Mouse (Mus musculus) liver, embryonic 11.5 days (tissue): Measurements from ENCODE around the gene Elp5. TPM values are rescaled to one million over a fixed set of nuclear protein-coding genes. Genes with fewer than 3 reads are reported as not detected.
"Not testable (repeated sequence)": the region's sequence is repeated elsewhere in the genome, so short reads cannot be mapped to it uniquely, and the experiment has no call there.

Source experiments
- ATAC-seq: fragments of 200-750 bp; cut with Nextera tagmentation; replicated peaks from 2 replicates; pipeline ENCODE4 v1.8.0; 2017; ENCODE audit warnings: moderate number of reproducible peaks, mild to moderate bottlenecking, moderate TSS enrichment, moderate library complexity; ENCODE audit not compliant: low FRiP score
- DNase-seq: peaks from one replicate; pipeline ENCODE4 v3.0.0-alpha.2; 2017; ENCODE audit warnings: low spot score
- H3K27ac ChIP-seq: fragments of 300-500 bp; sonication (generic); 2 replicates; pipeline ENCODE4 v1.5.1; 2014; ENCODE audit warnings: mild to moderate bottlenecking, low read depth, low read length, control low read depth
- H3K27me3 ChIP-seq: fragments of 300-500 bp; sonication (generic); replicated peaks from 2 replicates; pipeline ENCODE4 v1.6.1; 2014; ENCODE audit warnings: low read length, mixed read lengths; ENCODE audit not compliant: control insufficient read depth, insufficient read depth
- H3K36me3 ChIP-seq: fragments of 300-500 bp; sonication (generic); 2 replicates; pipeline ENCODE4 v1.6.1; 2014; ENCODE audit warnings: mild to moderate bottlenecking, low read length, moderate library complexity, mixed read lengths; ENCODE audit not compliant: control insufficient read depth, insufficient read depth
- H3K4me1 ChIP-seq: fragments of 300-500 bp; sonication (generic); replicated peaks from 2 replicates; pipeline ENCODE4 v1.6.1; 2014; ENCODE audit warnings: low read length, mixed read lengths; ENCODE audit not compliant: control insufficient read depth, insufficient read depth
- H3K4me2 ChIP-seq: fragments of 300-500 bp; sonication (generic); 2 replicates; pipeline ENCODE4 v1.6.1; 2014; ENCODE audit warnings: mild to moderate bottlenecking, control low read depth, moderate library complexity
- H3K4me3 ChIP-seq: fragments of 300-500 bp; sonication (generic); 2 replicates; pipeline ENCODE4 v1.5.1; 2014; ENCODE audit warnings: low read depth, low read length, control low read depth
- H3K9ac ChIP-seq: fragments of 300-500 bp; sonication (generic); 2 replicates; pipeline ENCODE4 v1.6.1; 2014; ENCODE audit warnings: low read depth, low read length, control low read depth
- H3K9me3 ChIP-seq: fragments of 300-500 bp; sonication (generic); 2 replicates; pipeline ENCODE4 v1.6.1; 2016; ENCODE audit warnings: low read length, inconsistent platforms, mixed read lengths; ENCODE audit not compliant: control insufficient read depth
- WGBS: fragments of 180-500 bp; shearing (Covaris S2); extraction: QIAGEN DNeasy Blood & Tissue Kit; methylation state at CpG from one replicate; pipeline ENCODE4 v1.1.7; 2014; 5-methylcytosine and 5-hydroxymethylcytosine counted together
- polyA plus RNA-seq: library from polyadenylated mRNA; unstranded; fragments of >200 nt; fragmentation: Nextera tagmentation; extraction: Ambion mirVana; gene quantifications from 2 replicates; pipeline ENCODE4 v1.2.1, GENCODE M21; 2014

The Elp5 gene
- polyA plus RNA-seq, 1 experiment from 2014 or later: 131 TPM

- peaks cover 19% of the 10 kb centered on the region for H3K4me1 ChIP-seq
- ATAC-seq (no peak), DNase-seq (no peak)
- no peak overlapping the region for H3K9ac ChIP-seq
- H3K4me3 ChIP-seq: peak overlapping the region; percentile 43
- no peaks in the 10 kb centered on the region for H3K9me3 ChIP-seq
- H3K36me3 ChIP-seq: no peaks in the 10 kb centered on the region
- WGBS: 16% methylated on average over 6 of the region's 6 CpGs
- H3K27ac ChIP-seq: no peak overlapping the region
- peak overlapping the region; percentile 90 for H3K4me2 ChIP-seq
- peaks cover 52% of the 10 kb centered on the region for H3K27me3 ChIP-seq
These were observed 47.6 kb downstream of the Elp5 start for GRCm38 (mm10) chr11:69934681-69935080.

DNA sequence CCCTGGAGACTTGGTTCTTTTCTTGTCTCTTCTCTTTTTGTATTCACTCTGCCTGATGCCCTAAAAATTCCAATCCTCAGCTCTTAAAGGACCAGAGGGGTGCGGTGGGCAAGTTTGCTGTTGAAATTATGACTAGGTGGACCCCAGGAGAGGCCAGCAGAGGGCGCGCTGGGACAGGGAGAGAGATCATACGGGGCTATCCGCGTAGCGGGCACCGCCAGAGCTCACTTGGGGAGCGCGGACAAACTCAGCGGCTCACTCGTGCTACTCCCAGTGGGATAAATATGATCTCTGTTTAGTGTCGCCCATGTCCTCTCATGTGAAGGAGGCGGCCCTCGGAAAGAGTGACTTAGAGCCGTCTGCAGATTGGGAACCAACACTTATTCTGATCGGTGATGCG, 48.1 kb downstream of the Elp5 start:
- peak overlapping the region; percentile 7; the same call in 1 of the 2 replicates for H3K4me3 ChIP-seq
- no peak overlapping the region for H3K9ac ChIP-seq
- H3K9me3 ChIP-seq: no peaks in the 10 kb centered on the region
- peak overlapping the region; percentile 90 for H3K4me2 ChIP-seq
- peaks cover 47% of the 10 kb centered on the region for H3K27me3 ChIP-seq
- H3K27ac ChIP-seq: no peak overlapping the region
- ATAC-seq: no peak; the same call in 1 of the 2 replicates
- 2% methylated on average over 18 of the region's 18 CpGs for WGBS
- peak; percentile 94 for DNase-seq
- H3K36me3 ChIP-seq: no peaks in the 10 kb centered on the region
- peaks cover 19% of the 10 kb centered on the region for H3K4me1 ChIP-seq

GRCm38 (mm10) chr11:69933066-69933465, 49.3 kb downstream of the Elp5 start:
- H3K9me3 ChIP-seq: no peaks in the 10 kb centered on the region
- no peak overlapping the region for H3K9ac ChIP-seq
- ATAC-seq (no peak), DNase-seq (no peak)
- H3K4me1 ChIP-seq: peaks cover 19% of the 10 kb centered on the region
- H3K4me2 ChIP-seq: no peak overlapping the region
- peaks cover 36% of the 10 kb centered on the region for H3K27me3 ChIP-seq
- H3K27ac ChIP-seq: no peak overlapping the region
- H3K36me3 ChIP-seq: no peaks in the 10 kb centered on the region
- WGBS: 60% methylated on average over 4 of the region's 4 CpGs
- H3K4me3 ChIP-seq: no peak overlapping the region

- Histone ChIP-seq H3K36me3 (no peaks in the 10 kb centered on the region), H3K27ac (no peak overlapping the region), H3K9ac (no peak overlapping the region), H3K9me3 (no peaks in the 10 kb centered on the region), H3K4me3 (no peak overlapping the region), H3K4me1 (peaks cover 19% of the 10 kb centered on the region), H3K27me3 (peaks cover 28% of the 10 kb centered on the region), H3K4me2 (no peak overlapping the region)
- no peak for ATAC-seq
- DNase-seq: no peak
- WGBS: 36% methylated on average over 3 of the region's 3 CpGs
These were observed 50.1 kb downstream of the Elp5 start for GRCm38 (mm10) chr11:69932254-69932653.

DNA sequence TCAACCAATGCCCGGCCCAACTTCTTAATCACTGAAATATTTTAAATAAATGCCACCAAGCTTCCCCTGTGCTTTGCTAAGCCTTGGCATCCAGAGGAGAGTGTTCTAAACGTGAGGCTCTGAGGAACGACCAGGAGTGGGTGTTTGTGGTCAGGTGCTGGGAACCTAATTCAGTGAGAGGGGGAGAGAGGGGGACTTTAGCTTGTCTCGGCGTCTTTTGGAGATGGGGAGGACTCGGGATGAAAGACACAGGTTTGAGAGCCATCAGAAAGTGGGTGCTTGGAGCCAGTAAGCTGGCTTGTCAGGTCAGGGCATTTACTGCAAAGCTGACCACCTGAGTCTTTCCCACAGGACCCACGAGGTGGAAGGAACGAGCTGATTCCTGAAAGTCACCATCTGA, 50.5 kb downstream of the Elp5 start:
- peaks cover 23% of the 10 kb centered on the region for H3K27me3 ChIP-seq
- ATAC-seq (no peak), DNase-seq (no peak)
- H3K36me3 ChIP-seq: no peaks in the 10 kb centered on the region
- WGBS: 57% methylated on average over 8 of the region's 8 CpGs
- no peak overlapping the region for H3K4me3 ChIP-seq
- H3K4me1 ChIP-seq: peaks cover 19% of the 10 kb centered on the region
- H3K9ac ChIP-seq: no peak overlapping the region
- H3K9me3 ChIP-seq: no peaks in the 10 kb centered on the region
- no peak overlapping the region for H3K4me2 ChIP-seq
- H3K27ac ChIP-seq: no peak overlapping the region

DNA sequence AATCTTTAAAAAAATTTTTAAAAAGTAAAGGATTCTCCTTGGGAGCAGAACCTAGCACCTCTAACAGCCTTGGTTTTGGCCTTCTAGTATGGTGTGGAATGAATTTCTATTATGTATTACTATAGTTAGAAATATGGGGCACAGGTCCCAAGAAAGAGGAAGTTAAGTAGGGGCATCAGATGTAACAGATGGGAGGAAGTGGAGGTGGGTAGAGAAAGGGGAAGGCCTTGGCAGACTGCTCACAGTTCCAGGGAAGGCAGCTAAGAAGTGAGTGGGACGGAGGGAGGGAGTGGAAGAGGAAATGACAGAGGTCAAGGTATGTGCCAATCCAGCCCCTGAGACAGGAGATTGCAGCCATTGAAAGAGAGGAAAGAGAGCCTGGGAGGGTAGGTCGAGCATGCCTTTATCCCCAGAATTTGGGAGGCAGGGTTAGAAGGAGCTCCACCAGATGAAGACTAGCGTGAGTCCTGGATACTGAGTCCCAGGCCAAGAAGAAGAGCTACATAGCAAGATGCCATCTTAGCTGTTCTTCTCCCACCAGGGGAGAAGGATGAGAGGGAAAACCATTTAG, 51.3 kb downstream of the Elp5 start:
- H3K36me3 ChIP-seq: no peaks in the 10 kb centered on the region
- ATAC-seq: no peak
- H3K9ac ChIP-seq: no peak overlapping the region
- H3K4me3 ChIP-seq: no peak overlapping the region
- no peaks in the 10 kb centered on the region for H3K9me3 ChIP-seq
- no peak for DNase-seq
- H3K27ac ChIP-seq: no peak overlapping the region
- H3K4me2 ChIP-seq: no peak overlapping the region
- WGBS: 48% methylated on average over 3 of the region's 3 CpGs
- peaks cover 14% of the 10 kb centered on the region for H3K4me1 ChIP-seq
- H3K27me3 ChIP-seq: peaks cover 16% of the 10 kb centered on the region

DNA sequence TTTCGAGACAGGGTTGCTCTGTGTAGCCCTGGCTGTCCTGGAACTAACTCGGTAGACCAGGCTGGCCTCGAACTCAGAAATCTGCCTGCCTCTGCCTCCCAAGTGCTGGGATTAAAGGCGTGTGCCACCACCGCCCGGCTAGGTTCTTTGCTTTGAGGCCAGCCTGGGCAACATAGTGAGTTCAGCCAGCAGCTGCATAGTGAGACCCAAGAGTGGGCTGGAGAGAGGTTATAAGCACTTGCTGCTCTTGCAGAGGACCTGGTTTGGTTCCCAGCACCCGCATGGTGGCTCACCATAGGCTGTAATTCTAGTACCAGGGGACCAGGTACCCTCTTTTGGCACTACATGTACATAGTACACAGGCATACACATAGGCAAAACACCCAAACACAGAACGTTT, 52.1 kb downstream of the Elp5 start:
- H3K27me3 ChIP-seq, H3K9ac ChIP-seq, ATAC-seq, H3K9me3 ChIP-seq, H3K4me3 ChIP-seq, DNase-seq, H3K4me2 ChIP-seq, H3K4me1 ChIP-seq, H3K27ac ChIP-seq, H3K36me3 ChIP-seq: not testable (repeated sequence)
- WGBS: 82% methylated on average over 8 of the region's 8 CpGs

DNA sequence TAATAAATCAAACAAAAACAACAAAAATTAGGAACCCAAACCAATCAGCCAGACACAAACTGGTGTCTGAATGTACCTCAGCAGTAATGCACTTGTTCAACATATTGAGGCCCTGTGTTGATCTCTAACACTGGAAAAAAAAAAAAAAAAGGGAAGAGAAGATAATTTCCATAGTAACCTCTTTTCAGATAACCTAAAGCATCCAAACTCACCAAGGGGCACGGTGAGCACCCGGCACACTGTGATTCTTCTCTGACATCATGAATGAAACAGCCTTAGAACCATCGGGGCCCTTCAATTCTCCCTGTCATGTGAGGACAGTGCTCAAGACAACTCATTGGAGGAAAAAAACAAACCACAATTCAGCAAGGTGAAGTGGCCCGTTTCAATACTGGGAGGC, 52.6 kb downstream of the Elp5 start:
- DNase-seq: no peak
- ATAC-seq: no peak
- no peak overlapping the region for H3K4me2 ChIP-seq
- no peak overlapping the region for H3K4me3 ChIP-seq
- H3K9ac ChIP-seq: no peak overlapping the region
- H3K36me3 ChIP-seq: no peaks in the 10 kb centered on the region
- 38% methylated on average over 4 of the region's 4 CpGs for WGBS
- H3K4me1 ChIP-seq: peaks cover 4% of the 10 kb centered on the region; the same call in 1 of the 2 replicates
- no peak overlapping the region for H3K27ac ChIP-seq
- peaks cover 2% of the 10 kb centered on the region; the same call in 1 of the 2 replicates for H3K27me3 ChIP-seq
- H3K9me3 ChIP-seq: no peaks in the 10 kb centered on the region

DNA sequence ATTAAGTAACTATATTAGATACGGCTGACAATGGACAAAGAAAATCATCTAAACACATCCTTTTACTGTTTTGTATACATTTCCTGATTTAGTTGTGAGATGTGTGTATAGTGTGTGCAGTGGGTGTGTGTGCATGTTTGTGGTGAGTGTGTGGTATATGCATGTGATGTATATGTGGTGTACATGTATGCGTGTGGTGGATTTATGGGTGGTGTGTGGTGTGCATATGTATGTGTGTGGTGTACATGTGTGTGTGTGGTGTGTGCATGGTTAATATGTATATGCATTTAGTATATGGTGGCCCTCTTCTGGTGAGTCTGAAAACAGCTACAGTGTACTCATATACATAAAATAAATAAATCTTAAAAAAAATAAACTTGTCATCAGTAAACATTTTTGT, 54.8 kb downstream of the Elp5 start:
- DNase-seq (no peak), ATAC-seq (no peak)
- no peaks in the 10 kb centered on the region for H3K9me3 ChIP-seq
- no peak overlapping the region for H3K4me3 ChIP-seq
- H3K27me3 ChIP-seq: no peaks in the 10 kb centered on the region
- H3K4me2 ChIP-seq: no peak overlapping the region
- H3K27ac ChIP-seq: no peak overlapping the region
- H3K4me1 ChIP-seq: peaks cover 6% of the 10 kb centered on the region
- H3K9ac ChIP-seq: no peak overlapping the region
- no peaks in the 10 kb centered on the region for H3K36me3 ChIP-seq
- WGBS: 94% methylated on average over 2 of the region's 2 CpGs
